Mouse (Mus musculus) heart, postnatal 0 days (tissue): Measurements from ENCODE around the gene Ank. TPM values are rescaled to one million over a fixed set of nuclear protein-coding genes. Genes with fewer than 3 reads are reported as not detected.
A peak's percentile ranks its signal among the peaks of the same experiment; 100 is the strongest.

Source experiments
- ATAC-seq: fragments of 200-750 bp; cut with Nextera tagmentation; 2 replicates; pipeline ENCODE4 v1.8.0; 2017; ENCODE audit warnings: low read depth, moderate number of reproducible peaks, moderate library complexity; ENCODE audit not compliant: insufficient read depth
- DNase-seq: peaks from one replicate; pipeline ENCODE4 v3.0.0-alpha.2; 2016; ENCODE audit warnings: low spot score
- H3K27ac ChIP-seq: fragments of 300-500 bp; sonication (generic); 2 replicates; pipeline ENCODE4 v1.5.1; 2014; ENCODE audit warnings: low read depth, mild to moderate bottlenecking
- H3K27me3 ChIP-seq: fragments of 300-500 bp; sonication (generic); 2 replicates; pipeline ENCODE4 v1.6.1; 2014; ENCODE audit warnings: low read length, mixed read lengths; ENCODE audit not compliant: control insufficient read depth, insufficient read depth
- H3K36me3 ChIP-seq: fragments of 300-500 bp; sonication (generic); replicated peaks from 2 replicates; pipeline ENCODE4 v1.6.1; 2014; ENCODE audit warnings: low read length, mixed read lengths; ENCODE audit not compliant: control insufficient read depth, insufficient read depth
- H3K4me1 ChIP-seq: fragments of 300-500 bp; sonication (generic); 2 replicates; pipeline ENCODE4 v1.6.1; 2014; ENCODE audit warnings: antibody characterized with exemption; ENCODE audit not compliant: control insufficient read depth, insufficient read depth
- H3K4me2 ChIP-seq: fragments of 300-500 bp; sonication (generic); 2 replicates; pipeline ENCODE4 v1.6.1; 2014; ENCODE audit warnings: low read depth, mild to moderate bottlenecking, low read length, moderate library complexity
- H3K4me3 ChIP-seq: fragments of 300-500 bp; sonication (generic); 2 replicates; pipeline ENCODE4 v1.5.1; 2014; ENCODE audit warnings: low read depth, low read length
- H3K9ac ChIP-seq: fragments of 300-500 bp; sonication (generic); replicated peaks from 2 replicates; pipeline ENCODE4 v1.6.1; 2014; ENCODE audit warnings: low read depth, low read length, mixed read lengths
- H3K9me3 ChIP-seq: fragments of 300-500 bp; sonication (generic); replicated peaks from 2 replicates; pipeline ENCODE4 v1.6.1; 2016; ENCODE audit warnings: low read length; ENCODE audit not compliant: control insufficient read depth
- CTCF ChIP-seq: IDR thresholded peaks from 2 replicates; pipeline ENCODE4 v1.5.1; 2016; ENCODE audit warnings: antibody characterized with exemption, control low read depth, low read depth
- EP300 ChIP-seq: IDR thresholded peaks from 2 replicates; pipeline ENCODE4 v1.6.1; 2016; ENCODE audit warnings: antibody characterized with exemption, low read depth
- WGBS: fragments of 180-500 bp; shearing (Covaris S2); extraction: QIAGEN DNeasy Blood & Tissue Kit; methylation state at CpG from one replicate; pipeline ENCODE4 v1.1.7; 2014; 5-methylcytosine and 5-hydroxymethylcytosine counted together
- polyA plus RNA-seq: library from polyadenylated mRNA; unstranded; fragments of >200 nt; fragmentation: Nextera tagmentation; extraction: Ambion mirVana; gene quantifications from 2 replicates; pipeline ENCODE4 v1.2.1, GENCODE M21; 2015
- total RNA-seq: library from RNA; depleted of rRNA; stranded (reverse); fragments of >200 nt; gene quantifications from 2 replicates; pipeline ENCODE4 v1.2.3, GENCODE M21; 2014; ENCODE audit warnings: low replicate concordance

Gene Ank
- total and polyA plus RNA-seq, 2 experiments from 2014 or later: 21.2 to 30.6 TPM

- Histone ChIP-seq H3K4me2 (no peak overlapping the region), H3K27ac (no peak overlapping the region), H3K36me3 (peaks cover 6% of the 10 kb centered on the region; the same call in 1 of the 2 replicates), H3K27me3 (no peaks in the 10 kb centered on the region), H3K9me3 (no peaks in the 10 kb centered on the region), H3K4me1 (peaks cover 16% of the 10 kb centered on the region), H3K9ac (no peak overlapping the region), H3K4me3 (no peak overlapping the region)
- no peak for TF ChIP-seq EP300
- 74% methylated on average over 16 of the region's 16 CpGs for WGBS
- DNase-seq (no peak), ATAC-seq (no peak)
Observed at GRCm38 (mm10) chr15:27577915-27578780, 111.7 kb downstream of the Ank start.

- no peak overlapping the region for H3K9ac ChIP-seq
- H3K4me2 ChIP-seq: no peak overlapping the region
- ATAC-seq (no peak), DNase-seq (no peak)
- H3K4me3 ChIP-seq: no peak overlapping the region
- peaks cover 16% of the 10 kb centered on the region for H3K4me1 ChIP-seq
- TF ChIP-seq CTCF (no peak), EP300 (no peak)
- no peaks in the 10 kb centered on the region for H3K9me3 ChIP-seq
- no peak overlapping the region for H3K27ac ChIP-seq
- WGBS: 89% methylated on average over 6 of the region's 6 CpGs
- peaks cover 5% of the 10 kb centered on the region; the same call in 1 of the 2 replicates for H3K36me3 ChIP-seq
- no peaks in the 10 kb centered on the region for H3K27me3 ChIP-seq
Observed at GRCm38 (mm10) chr15:27578918-27579317, 112.4 kb downstream of the Ank start.

GRCm38 (mm10) chr15:27579853-27580252, 113.4 kb downstream of the Ank start:
- H3K9me3 ChIP-seq: no peaks in the 10 kb centered on the region
- no peak overlapping the region for H3K4me2 ChIP-seq
- no peak overlapping the region for H3K9ac ChIP-seq
- H3K4me1 ChIP-seq: peaks cover 15% of the 10 kb centered on the region
- H3K4me3 ChIP-seq: no peak overlapping the region
- no peaks in the 10 kb centered on the region for H3K27me3 ChIP-seq
- peak overlapping the region; percentile 67; the same call in 1 of the 2 replicates for H3K27ac ChIP-seq
- DNase-seq (no peak), ATAC-seq (no peak)
- 80% methylated on average over 2 of the region's 2 CpGs for WGBS
- peaks cover 5% of the 10 kb centered on the region; the same call in 1 of the 2 replicates for H3K36me3 ChIP-seq
- TF ChIP-seq EP300 (no peak), CTCF (no peak)

- TF ChIP-seq CTCF: no peak
- TF ChIP-seq EP300: no peak
- Histone ChIP-seq H3K4me1 (0 out of 2 replicates have a peak, but pooled peaks cover 6% of the 10 kb centered on the region), H3K4me3 (no peak overlapping the region), H3K4me2 (no peak overlapping the region), H3K9ac (no peak overlapping the region), H3K9me3 (no peaks in the 10 kb centered on the region), H3K27ac (peak overlapping the region; percentile 67), H3K36me3 (peaks cover 5% of the 10 kb centered on the region; the same call in 1 of the 2 replicates), H3K27me3 (no peaks in the 10 kb centered on the region)
- WGBS: 34% methylated on average over 2 of the region's 2 CpGs
- peak; percentile 74 for DNase-seq
- ATAC-seq: peak; percentile 79
Observed at GRCm38 (mm10) chr15:27580771-27581170, 114.3 kb downstream of the Ank start.

- H3K9me3 ChIP-seq: no peaks in the 10 kb centered on the region
- H3K27me3 ChIP-seq: no peaks in the 10 kb centered on the region
- no peak for ATAC-seq
- WGBS: 76% methylated on average over 3 of the region's 3 CpGs
- no peak for TF ChIP-seq EP300
- no peak for TF ChIP-seq CTCF
- H3K4me3 ChIP-seq: no peak overlapping the region
- DNase-seq: no peak
- peak overlapping the region; percentile 67 for H3K27ac ChIP-seq
- H3K36me3 ChIP-seq: peaks cover 5% of the 10 kb centered on the region; the same call in 1 of the 2 replicates
- H3K9ac ChIP-seq: no peak overlapping the region
- 0 out of 2 replicates have a peak, but pooled peaks cover under 1% of the 10 kb centered on the region for H3K4me1 ChIP-seq
- H3K4me2 ChIP-seq: no peak overlapping the region
Observed at GRCm38 (mm10) chr15:27581640-27582039, 115.2 kb downstream of the Ank start.
